8 mouse cellular contexts compared by ENCODE assay signal in genomic region chr10:81544296-81545160, GRCm38 (mm10). TPM values are rescaled to one million over a fixed set of nuclear protein-coding genes. Genes with fewer than 3 reads are reported as not detected.
DNase-seq lines count a peak whose midpoint lies in the region; ATAC-seq and TF ChIP-seq lines count a peak whose summit lies in the region.

No protein-coding gene starts in this region.

- H3K4me2 ChIP-seq in heart, embryonic 11.5 days, result peak overlapping the region; percentile 97
- H3K4me2 ChIP-seq in forebrain, embryonic 12.5 days, result peak overlapping the region; percentile 99
- peak overlapping the region; percentile 99 for H3K4me2 ChIP-seq in liver, embryonic 11.5 days
- peak overlapping the region; percentile 92 for H3K4me2 ChIP-seq in stomach, embryonic 16.5 days (ENCODE audit: low read depth, low read length)

- TF ChIP-seq CTCF in ES-Bruce4 (IDR thresholded peaks at IDR 0.05; ENCODE audit: low read depth, low read length), result no peak

- H3K4me1 ChIP-seq in heart, embryonic 11.5 days (ENCODE audit: control insufficient read depth, insufficient read depth, low read length), result peaks cover 36% of the 10 kb centered on the region
- H3K4me1 ChIP-seq in ES-Bruce4 (ENCODE audit: control insufficient read depth, insufficient read depth, low read length), result peaks cover 6% of the 10 kb centered on the region
- H3K4me1 ChIP-seq in forebrain, embryonic 12.5 days, result peaks cover 39% of the 10 kb centered on the region
- peaks cover 48% of the 10 kb centered on the region for H3K4me1 ChIP-seq in liver, embryonic 11.5 days (replicated peaks; ENCODE audit: control insufficient read depth, insufficient read depth, low read length)
- H3K4me1 ChIP-seq in stomach, embryonic 16.5 days (ENCODE audit: control insufficient read depth, insufficient read depth, low read length), result peaks cover 30% of the 10 kb centered on the region

- no peak for TF ChIP-seq POLR2A in ES-Bruce4 (IDR thresholded peaks at IDR 0.05; ENCODE audit: insufficient read depth, low read length)

- no peaks in the 10 kb centered on the region for H3K9me3 ChIP-seq in heart, embryonic 11.5 days (replicated peaks; ENCODE audit: control insufficient read depth, low read length)
- H3K9me3 ChIP-seq in ES-Bruce4 (replicated peaks; ENCODE audit: control insufficient read depth, insufficient read depth, low read length, poor library complexity, severe bottlenecking), result no peaks in the 10 kb centered on the region
- no peaks in the 10 kb centered on the region for H3K9me3 ChIP-seq in forebrain, embryonic 12.5 days
- no peaks in the 10 kb centered on the region for H3K9me3 ChIP-seq in liver, embryonic 11.5 days (ENCODE audit: control insufficient read depth, low read length)
- no peaks in the 10 kb centered on the region for H3K9me3 ChIP-seq in stomach, embryonic 16.5 days (replicated peaks; ENCODE audit: control insufficient read depth, low read length)

- no peaks in the 10 kb centered on the region for H3K27me3 ChIP-seq in heart, embryonic 11.5 days (ENCODE audit: control insufficient read depth, insufficient read depth, low read length)
- no peaks in the 10 kb centered on the region for H3K27me3 ChIP-seq in ES-Bruce4 (ENCODE audit: control insufficient read depth, insufficient read depth, low read length, poor library complexity, severe bottlenecking)
- no peaks in the 10 kb centered on the region for H3K27me3 ChIP-seq in forebrain, embryonic 12.5 days
- no peaks in the 10 kb centered on the region for H3K27me3 ChIP-seq in liver, embryonic 11.5 days (replicated peaks; ENCODE audit: control insufficient read depth, insufficient read depth, low read length)
- no peaks in the 10 kb centered on the region for H3K27me3 ChIP-seq in stomach, embryonic 16.5 days (ENCODE audit: control insufficient read depth, insufficient read depth, low read length)

- ATAC-seq in heart, embryonic 11.5 days (replicated peaks; ENCODE audit: insufficient number of reproducible peaks, low FRiP score, low TSS enrichment), result peak; percentile 20; the same call in 1 of the 2 replicates
- peak; percentile 9 for ATAC-seq in forebrain, embryonic 12.5 days (ENCODE audit: low FRiP score)
- peak; percentile 7 for ATAC-seq in liver, embryonic 11.5 days (replicated peaks; ENCODE audit: low FRiP score)
- peak; percentile 3 for ATAC-seq in stomach, embryonic 16.5 days (ENCODE audit: insufficient read depth, low FRiP score)

- peak overlapping the region; percentile 87 for H3K27ac ChIP-seq in heart, embryonic 11.5 days (ENCODE audit: low read depth, low read length)
- H3K27ac ChIP-seq in ES-Bruce4 (ENCODE audit: insufficient read depth, low read length), result no peak overlapping the region
- peak overlapping the region; percentile 92 for H3K27ac ChIP-seq in forebrain, embryonic 12.5 days
- H3K27ac ChIP-seq in liver, embryonic 11.5 days (ENCODE audit: low read depth, low read length), result peak overlapping the region; percentile 84
- H3K27ac ChIP-seq in stomach, embryonic 16.5 days (ENCODE audit: low read length), result peak overlapping the region; percentile 73

- H3K36me3 ChIP-seq in heart, embryonic 11.5 days (ENCODE audit: control insufficient read depth, insufficient read depth, low read length), result no peaks in the 10 kb centered on the region
- H3K36me3 ChIP-seq in ES-Bruce4 (ENCODE audit: control insufficient read depth, insufficient read depth, low read length, poor library complexity, severe bottlenecking), result no peaks in the 10 kb centered on the region
- H3K36me3 ChIP-seq in forebrain, embryonic 12.5 days (replicated peaks), result peaks cover 5% of the 10 kb centered on the region; the same call in 1 of the 2 replicates
- H3K36me3 ChIP-seq in liver, embryonic 11.5 days (ENCODE audit: control insufficient read depth, insufficient read depth, low read length), result peaks cover 6% of the 10 kb centered on the region; the same call in 1 of the 2 replicates
- H3K36me3 ChIP-seq in stomach, embryonic 16.5 days (ENCODE audit: control insufficient read depth, insufficient read depth, low read length), result 0 out of 2 replicates have a peak, but pooled peaks cover 1% of the 10 kb centered on the region

- H3K4me3 ChIP-seq in heart, embryonic 11.5 days (ENCODE audit: low read depth, low read length), result peak overlapping the region; percentile 93
- H3K4me3 ChIP-seq in ES-Bruce4 (ENCODE audit: low read depth, low read length), result peak overlapping the region; percentile 85
- H3K4me3 ChIP-seq in forebrain, embryonic 12.5 days (replicated peaks), result peak overlapping the region; percentile 96
- peak overlapping the region; percentile 96 for H3K4me3 ChIP-seq in liver, embryonic 11.5 days (ENCODE audit: low read depth, low read length)
- peak overlapping the region; percentile 98 for H3K4me3 ChIP-seq in stomach, embryonic 16.5 days (replicated peaks; ENCODE audit: low read length)

- peak overlapping the region; percentile 87 for H3K9ac ChIP-seq in heart, embryonic 11.5 days (ENCODE audit: low read depth, low read length)
- H3K9ac ChIP-seq in ES-Bruce4 (ENCODE audit: low read depth, poor library complexity, severe bottlenecking), result peak overlapping the region; percentile 83
- H3K9ac ChIP-seq in forebrain, embryonic 12.5 days, result peak overlapping the region; percentile 91
- H3K9ac ChIP-seq in liver, embryonic 11.5 days (ENCODE audit: low read depth, low read length), result peak overlapping the region; percentile 90
- peak overlapping the region; percentile 94 for H3K9ac ChIP-seq in stomach, embryonic 16.5 days (ENCODE audit: low read length)

- no peak for DNase-seq in heart, adult 9 months (ENCODE audit: low spot score in 2 of 2)
- DNase-seq in liver, embryonic 11.5 days (ENCODE audit: low spot score), result no peak
- DNase-seq in frontal cortex, postnatal 14 days (ENCODE audit: low spot score in 2 of 2), result no peak
- no peak for DNase-seq in right cerebral cortex, adult 18-20 months

- under 1% methylated on average over 85 of the region's 93 CpGs for WGBS in heart, embryonic 11.5 days (ENCODE audit: insufficient replicate concordance)
- WGBS in forebrain, embryonic 12.5 days, result under 1% methylated on average over 93 of the region's 93 CpGs
- WGBS in liver, embryonic 11.5 days, result under 1% methylated on average over 93 of the region's 93 CpGs
- under 1% methylated on average over 88 of the region's 93 CpGs for WGBS in stomach, embryonic 16.5 days

- no peak for TF ChIP-seq EP300 in ES-Bruce4 (IDR thresholded peaks at IDR 0.05; ENCODE audit: insufficient read depth, low read depth, low read length)

RNA-seq across cellular contexts. Expression of gene Gna11, which starts 0.5 kb away (rescaled TPM):
- polyA plus RNA-seq in heart, embryonic 11.5 days (2014; fragmentation: Nextera tagmentation; extraction: Ambion mirVana), result 55.5 and 58.8 TPM in 2 replicates
- polyA plus RNA-seq in ES-Bruce4 (2011; ENCODE audit: insufficient read depth, insufficient read length, low read depth, missing spikeins), result 32.0 and 35.3 TPM in 2 replicates
- polyA plus RNA-seq in forebrain, embryonic 12.5 days (2016; fragmentation: Nextera tagmentation; extraction: Ambion mirVana), result 74.8 and 75.9 TPM in 2 replicates
- 46.4 and 47.0 TPM in 2 replicates for polyA plus RNA-seq in liver, embryonic 11.5 days (2014; fragmentation: Nextera tagmentation; extraction: Ambion mirVana)
- polyA plus RNA-seq in stomach, embryonic 16.5 days (2015; fragmentation: Nextera tagmentation; extraction: Ambion mirVana), result 101 and 105 TPM in 2 replicates

RNA-seq across cellular contexts. Expression of gene Aes, which starts 14.8 kb away (rescaled TPM):
- 330 and 481 TPM in 2 replicates for polyA plus RNA-seq in heart, embryonic 11.5 days (2014; fragmentation: Nextera tagmentation; extraction: Ambion mirVana)
- polyA plus RNA-seq in ES-Bruce4 (2011; ENCODE audit: insufficient read depth, insufficient read length, low read depth, missing spikeins), result 148 and 152 TPM in 2 replicates
- polyA plus RNA-seq in forebrain, embryonic 12.5 days (2016; fragmentation: Nextera tagmentation; extraction: Ambion mirVana), result 520 TPM in 2 replicates
- 213 and 229 TPM in 2 replicates for polyA plus RNA-seq in liver, embryonic 11.5 days (2014; fragmentation: Nextera tagmentation; extraction: Ambion mirVana)
- polyA plus RNA-seq in stomach, embryonic 16.5 days (2015; fragmentation: Nextera tagmentation; extraction: Ambion mirVana), result 325 and 351 TPM in 2 replicates

RNA-seq across cellular contexts. Expression of gene Gna15, which starts 20.5 kb away (rescaled TPM):
- 2.5 and 3.4 TPM in 2 replicates for polyA plus RNA-seq in heart, embryonic 11.5 days (2014; fragmentation: Nextera tagmentation; extraction: Ambion mirVana)
- 11.2 and 11.6 TPM in 2 replicates for polyA plus RNA-seq in ES-Bruce4 (2011; ENCODE audit: insufficient read depth, insufficient read length, low read depth, missing spikeins)
- polyA plus RNA-seq in forebrain, embryonic 12.5 days (2016; fragmentation: Nextera tagmentation; extraction: Ambion mirVana), result 0.49 and 0.92 TPM in 2 replicates
- 10.1 and 11.3 TPM in 2 replicates for polyA plus RNA-seq in liver, embryonic 11.5 days (2014; fragmentation: Nextera tagmentation; extraction: Ambion mirVana)
- polyA plus RNA-seq in stomach, embryonic 16.5 days (2015; fragmentation: Nextera tagmentation; extraction: Ambion mirVana), result 9.0 and 11.0 TPM in 2 replicates

RNA-seq across cellular contexts. Expression of gene Tle2, which starts 29.8 kb away (rescaled TPM):
- 17.8 and 18.3 TPM in 2 replicates for polyA plus RNA-seq in heart, embryonic 11.5 days (2014; fragmentation: Nextera tagmentation; extraction: Ambion mirVana)
- 3.1 and 3.8 TPM in 2 replicates for polyA plus RNA-seq in ES-Bruce4 (2011; ENCODE audit: insufficient read depth, insufficient read length, low read depth, missing spikeins)
- 14.3 and 16.5 TPM in 2 replicates for polyA plus RNA-seq in forebrain, embryonic 12.5 days (2016; fragmentation: Nextera tagmentation; extraction: Ambion mirVana)
- polyA plus RNA-seq in liver, embryonic 11.5 days (2014; fragmentation: Nextera tagmentation; extraction: Ambion mirVana), result 5.1 and 6.9 TPM in 2 replicates
- polyA plus RNA-seq in stomach, embryonic 16.5 days (2015; fragmentation: Nextera tagmentation; extraction: Ambion mirVana), result 20.6 and 23.6 TPM in 2 replicates

RNA-seq across cellular contexts. Expression of gene S1pr4, which starts 44.6 kb away (rescaled TPM):
- polyA plus RNA-seq in heart, embryonic 11.5 days (2014; fragmentation: Nextera tagmentation; extraction: Ambion mirVana), result 0.56 and 0.79 TPM in 2 replicates
- polyA plus RNA-seq in ES-Bruce4 (2011; ENCODE audit: insufficient read depth, insufficient read length, low read depth, missing spikeins), result 0.49 and 0.93 TPM in 2 replicates
- 0.21 and 0.49 TPM in 2 replicates for polyA plus RNA-seq in forebrain, embryonic 12.5 days (2016; fragmentation: Nextera tagmentation; extraction: Ambion mirVana)
- 4.5 and 4.6 TPM in 2 replicates for polyA plus RNA-seq in liver, embryonic 11.5 days (2014; fragmentation: Nextera tagmentation; extraction: Ambion mirVana)
- polyA plus RNA-seq in stomach, embryonic 16.5 days (2015; fragmentation: Nextera tagmentation; extraction: Ambion mirVana), result 1.2 TPM in 2 replicates
